Mouse (Mus musculus): ENCODE measurements at regions not wholly inside any gene's neighbourhood (a gene's known extent, or its start where the extent isn't known, plus 50 kb on each side); places are given as distances from the start of the nearest gene placed in this dataset.

DNA sequence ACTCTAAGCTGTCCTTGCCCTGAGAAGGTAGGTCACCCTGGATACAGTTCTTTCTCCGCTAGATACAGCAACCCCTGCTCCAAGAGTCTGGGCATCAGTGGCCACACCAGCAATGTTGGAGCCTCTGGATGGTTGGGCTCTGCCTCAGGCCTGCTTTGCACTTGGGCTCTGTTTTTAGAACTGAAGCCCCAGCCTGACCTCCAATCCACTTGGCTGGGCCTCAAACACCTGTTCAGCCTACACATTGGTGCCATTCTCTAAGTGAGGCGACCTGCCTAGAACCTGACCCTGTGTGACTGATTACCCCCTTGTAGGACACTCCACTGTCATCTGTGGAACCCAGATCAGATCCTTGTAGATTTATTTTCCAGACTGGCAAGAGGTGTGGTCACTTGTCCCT is 289.8 kb downstream of the Gm826 start:
- H3K27me3 ChIP-seq (replicated peaks; ENCODE audit: control insufficient read depth, insufficient read depth, low read length) = no peaks in the 10 kb centered on the region
- no peaks in the 10 kb centered on the region for H3K4me1 ChIP-seq (ENCODE audit: control insufficient read depth, insufficient read depth, low read length)
- no peaks in the 10 kb centered on the region for H3K36me3 ChIP-seq (ENCODE audit: control insufficient read depth, insufficient read depth, low read length)
- H3K4me3 ChIP-seq (ENCODE audit: low read depth, low read length) = no peak overlapping the region
- no peak overlapping the region for H3K27ac ChIP-seq (replicated peaks; ENCODE audit: low read depth, low read length)
- H3K9ac ChIP-seq (ENCODE audit: low read depth, low read length) = no peak overlapping the region
- 69% methylated on average over 2 of the region's 2 CpGs for WGBS
- DNase-seq (ENCODE audit: low spot score) = peak; percentile 40
- H3K4me2 ChIP-seq (ENCODE audit: low read depth, low read length) = no peak overlapping the region
- H3K9me3 ChIP-seq (ENCODE audit: control insufficient read depth, low read length) = no peaks in the 10 kb centered on the region
- peak; percentile 65; the same call in 1 of the 2 replicates for ATAC-seq (ENCODE audit: low read depth)

DNA sequence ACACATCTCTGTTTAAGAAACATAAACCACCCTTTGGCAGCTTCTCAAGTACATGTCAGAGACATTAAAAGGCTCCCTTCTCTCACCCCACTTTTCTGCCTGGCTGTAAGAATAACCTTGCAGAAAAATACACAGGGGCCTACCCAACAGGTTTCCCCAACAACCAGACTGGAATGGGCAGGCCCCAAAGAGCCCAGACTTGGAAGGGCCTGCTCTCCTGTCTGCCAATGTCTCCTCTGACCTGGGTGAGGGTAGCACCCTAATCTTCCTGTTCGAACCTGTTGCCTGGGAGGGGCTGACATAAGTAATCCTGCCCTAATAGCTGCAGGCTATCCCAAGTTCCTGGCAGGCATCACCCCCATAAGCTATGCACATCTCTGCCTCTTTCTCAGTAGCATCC is 304.5 kb downstream of the Gm826 start:
- Histone ChIP-seq H3K9me3 (ENCODE audit: control insufficient read depth, low read length) (no peaks in the 10 kb centered on the region), H3K4me3 (ENCODE audit: low read depth, low read length) (no peak overlapping the region), H3K4me2 (ENCODE audit: low read depth, low read length) (no peak overlapping the region), H3K27me3 (replicated peaks; ENCODE audit: control insufficient read depth, insufficient read depth, low read length) (no peaks in the 10 kb centered on the region), H3K4me1 (ENCODE audit: control insufficient read depth, insufficient read depth, low read length) (no peaks in the 10 kb centered on the region), H3K27ac (replicated peaks; ENCODE audit: low read depth, low read length) (no peak overlapping the region), H3K36me3 (ENCODE audit: control insufficient read depth, insufficient read depth, low read length) (no peaks in the 10 kb centered on the region), H3K9ac (ENCODE audit: low read depth, low read length) (no peak overlapping the region)
- WGBS = 75% methylated on average over 1 of the region's 1 CpGs
- peak; percentile 85 for DNase-seq (ENCODE audit: low spot score)
- peak; percentile 88 for ATAC-seq (ENCODE audit: low read depth)

DNA sequence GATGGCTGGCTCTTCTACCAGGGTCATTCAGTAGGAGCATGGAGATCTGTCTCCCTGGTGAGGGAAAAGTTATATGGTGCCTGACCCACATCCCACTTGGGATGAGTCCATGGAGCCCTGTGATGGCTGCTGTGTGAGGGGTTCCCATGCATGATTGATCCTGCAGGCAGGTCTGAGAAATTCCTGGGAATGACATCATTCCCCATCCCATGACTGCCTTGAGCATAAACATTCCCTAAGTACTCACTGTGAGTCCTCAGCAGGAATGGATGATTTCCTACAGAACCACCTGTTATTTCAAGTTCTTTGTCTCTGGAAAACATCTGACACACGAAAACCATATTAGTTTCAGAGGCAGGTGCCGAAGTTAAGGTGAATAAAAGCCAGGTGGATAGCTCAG is 305.5 kb downstream of the Gm826 start:
- Histone ChIP-seq H3K4me3 (ENCODE audit: low read depth, low read length) (no peak overlapping the region), H3K9ac (ENCODE audit: low read depth, low read length) (no peak overlapping the region), H3K27me3 (replicated peaks; ENCODE audit: control insufficient read depth, insufficient read depth, low read length) (no peaks in the 10 kb centered on the region), H3K4me2 (ENCODE audit: low read depth, low read length) (no peak overlapping the region), H3K27ac (replicated peaks; ENCODE audit: low read depth, low read length) (no peak overlapping the region), H3K36me3 (ENCODE audit: control insufficient read depth, insufficient read depth, low read length) (no peaks in the 10 kb centered on the region), H3K9me3 (ENCODE audit: control insufficient read depth, low read length) (no peaks in the 10 kb centered on the region), H3K4me1 (ENCODE audit: control insufficient read depth, insufficient read depth, low read length) (no peaks in the 10 kb centered on the region)
- 71% methylated on average over 2 of the region's 2 CpGs for WGBS
- ATAC-seq (ENCODE audit: low read depth) (no peak), DNase-seq (ENCODE audit: low spot score) (no peak)

DNA sequence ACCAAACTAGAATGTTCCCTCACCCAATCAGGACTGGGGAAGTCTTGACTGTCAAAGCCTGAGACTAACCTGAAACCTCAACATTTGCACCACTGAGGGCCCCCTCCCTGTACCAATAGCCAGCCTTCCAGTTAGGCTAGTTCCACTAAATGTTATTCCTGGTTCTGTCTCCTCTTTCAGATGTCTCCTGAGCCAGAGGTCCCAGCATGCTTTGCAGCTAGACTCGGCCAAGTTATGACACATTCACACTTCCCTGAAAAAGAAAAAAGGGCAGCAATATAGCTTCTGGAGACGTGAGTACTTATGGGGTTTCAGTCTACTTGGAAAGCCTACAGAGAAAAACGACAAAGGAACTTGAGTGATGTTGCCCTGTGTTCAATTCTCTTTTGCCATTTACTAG is 308.1 kb downstream of the Gm826 start:
- DNase-seq (ENCODE audit: low spot score) (no peak), ATAC-seq (ENCODE audit: low read depth) (no peak)
- Histone ChIP-seq H3K36me3 (ENCODE audit: control insufficient read depth, insufficient read depth, low read length) (no peaks in the 10 kb centered on the region), H3K4me3 (ENCODE audit: low read depth, low read length) (no peak overlapping the region), H3K9ac (ENCODE audit: low read depth, low read length) (no peak overlapping the region), H3K4me1 (ENCODE audit: control insufficient read depth, insufficient read depth, low read length) (no peaks in the 10 kb centered on the region), H3K9me3 (ENCODE audit: control insufficient read depth, low read length) (no peaks in the 10 kb centered on the region), H3K4me2 (ENCODE audit: low read depth, low read length) (no peak overlapping the region), H3K27me3 (replicated peaks; ENCODE audit: control insufficient read depth, insufficient read depth, low read length) (no peaks in the 10 kb centered on the region), H3K27ac (replicated peaks; ENCODE audit: low read depth, low read length) (no peak overlapping the region)
- WGBS = 62% methylated on average over 3 of the region's 3 CpGs

DNA sequence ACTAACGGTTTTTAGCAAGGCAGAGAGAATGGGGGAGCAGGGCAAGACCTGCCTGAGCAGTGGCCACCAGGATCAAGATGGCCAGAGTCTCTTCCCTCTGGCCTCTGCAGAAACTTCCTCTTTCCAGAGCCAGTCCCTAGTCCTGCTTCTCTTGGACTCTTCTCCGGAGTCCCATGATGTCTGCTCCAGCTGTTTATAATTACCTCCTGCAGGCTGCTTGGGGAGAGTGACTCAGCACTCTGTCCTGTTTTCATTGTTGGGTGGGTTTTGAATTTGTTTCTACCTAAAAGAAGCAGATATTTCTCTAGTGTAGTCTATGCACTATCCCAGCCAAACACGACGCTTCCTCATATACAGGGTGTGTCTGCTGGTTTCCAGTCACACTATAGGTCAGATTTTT is 312.4 kb downstream of the Gm826 start:
- peak; percentile 47; the same call in 1 of the 2 replicates for ATAC-seq (ENCODE audit: low read depth)
- Histone ChIP-seq H3K9me3 (ENCODE audit: control insufficient read depth, low read length) (no peaks in the 10 kb centered on the region), H3K4me2 (ENCODE audit: low read depth, low read length) (no peak overlapping the region), H3K4me1 (ENCODE audit: control insufficient read depth, insufficient read depth, low read length) (no peaks in the 10 kb centered on the region), H3K4me3 (ENCODE audit: low read depth, low read length) (no peak overlapping the region), H3K36me3 (ENCODE audit: control insufficient read depth, insufficient read depth, low read length) (no peaks in the 10 kb centered on the region), H3K27me3 (replicated peaks; ENCODE audit: control insufficient read depth, insufficient read depth, low read length) (no peaks in the 10 kb centered on the region), H3K9ac (ENCODE audit: low read depth, low read length) (no peak overlapping the region), H3K27ac (replicated peaks; ENCODE audit: low read depth, low read length) (no peak overlapping the region)
- peak; percentile 74 for DNase-seq (ENCODE audit: low spot score)
- WGBS = 41% methylated on average over 4 of the region's 4 CpGs

DNA sequence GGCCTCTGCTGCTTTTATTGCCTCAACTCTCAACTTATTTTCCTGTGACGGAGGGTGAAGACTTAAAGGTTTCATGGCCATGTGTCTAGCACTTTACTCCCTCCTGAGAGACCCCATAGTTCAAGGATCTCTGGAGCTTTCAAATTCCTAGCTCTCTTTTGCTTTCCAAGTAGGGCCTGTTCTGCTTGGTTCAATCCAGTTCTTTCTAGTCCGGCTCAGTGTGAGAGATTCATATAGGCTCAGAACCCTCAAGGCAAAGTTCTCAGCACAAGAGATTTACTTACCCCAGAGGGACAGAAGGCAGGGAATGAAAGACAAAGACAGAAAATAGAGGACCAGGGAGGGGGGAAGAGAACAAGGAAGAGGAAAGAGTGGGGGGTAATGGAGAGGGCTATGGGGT is 313.1 kb downstream of the Gm826 start:
- Histone ChIP-seq H3K27ac (replicated peaks; ENCODE audit: low read depth, low read length) (no peak overlapping the region), H3K4me1 (ENCODE audit: control insufficient read depth, insufficient read depth, low read length) (no peaks in the 10 kb centered on the region), H3K36me3 (ENCODE audit: control insufficient read depth, insufficient read depth, low read length) (no peaks in the 10 kb centered on the region), H3K4me2 (ENCODE audit: low read depth, low read length) (no peak overlapping the region), H3K27me3 (replicated peaks; ENCODE audit: control insufficient read depth, insufficient read depth, low read length) (no peaks in the 10 kb centered on the region), H3K9ac (ENCODE audit: low read depth, low read length) (no peak overlapping the region), H3K4me3 (ENCODE audit: low read depth, low read length) (no peak overlapping the region), H3K9me3 (ENCODE audit: control insufficient read depth, low read length) (no peaks in the 10 kb centered on the region)
- DNase-seq (ENCODE audit: low spot score) (no peak), ATAC-seq (ENCODE audit: low read depth) (no peak)
- 79% methylated on average over 2 of the region's 2 CpGs for WGBS

DNA sequence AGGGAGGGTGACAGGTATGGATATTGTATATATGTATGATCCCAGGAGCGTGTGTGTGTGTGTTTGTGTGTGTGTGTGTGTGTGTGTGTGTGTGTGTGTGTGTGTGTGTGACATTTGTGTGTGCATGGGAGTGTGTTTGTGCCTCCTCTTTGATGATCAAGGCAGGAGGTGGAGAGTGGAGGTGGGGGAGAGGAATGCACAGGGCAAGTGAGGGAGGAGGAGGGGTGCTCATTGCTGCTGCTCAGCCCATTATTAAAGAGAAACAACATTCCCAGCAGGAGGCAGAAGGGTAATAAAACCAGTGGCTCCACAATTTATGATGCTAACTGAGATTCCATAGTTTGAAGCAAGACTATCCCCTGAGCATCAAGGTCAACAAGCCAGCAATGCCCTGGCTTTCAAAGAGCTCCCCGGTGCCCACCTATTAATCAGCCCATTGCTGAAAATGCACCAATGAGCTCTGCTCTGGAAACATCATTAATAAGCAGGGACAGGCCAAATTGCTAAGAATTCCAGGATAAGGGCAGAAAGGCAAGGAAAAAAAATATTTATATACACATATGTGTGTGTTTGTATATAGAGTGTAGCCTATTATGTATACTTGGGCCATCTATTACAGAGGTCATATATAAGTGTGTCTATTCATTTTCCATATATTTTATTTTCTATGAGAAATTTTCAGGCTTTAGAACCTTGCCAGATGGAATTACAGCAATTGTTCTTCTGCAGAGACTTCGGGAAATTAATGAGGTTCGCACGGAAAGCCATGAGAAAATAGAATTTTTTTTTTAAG is 316.7 kb downstream of the Gm826 start:
- Histone ChIP-seq H3K27me3 (replicated peaks; ENCODE audit: control insufficient read depth, insufficient read depth, low read length) (no peaks in the 10 kb centered on the region), H3K9ac (ENCODE audit: low read depth, low read length) (no peak overlapping the region), H3K9me3 (ENCODE audit: control insufficient read depth, low read length) (no peaks in the 10 kb centered on the region), H3K27ac (replicated peaks; ENCODE audit: low read depth, low read length) (no peak overlapping the region), H3K4me3 (ENCODE audit: low read depth, low read length) (no peak overlapping the region), H3K36me3 (ENCODE audit: control insufficient read depth, insufficient read depth, low read length) (no peaks in the 10 kb centered on the region), H3K4me2 (ENCODE audit: low read depth, low read length) (no peak overlapping the region), H3K4me1 (ENCODE audit: control insufficient read depth, insufficient read depth, low read length) (no peaks in the 10 kb centered on the region)
- 73% methylated on average over 5 of the region's 5 CpGs for WGBS
- DNase-seq (ENCODE audit: low spot score) = no peak
- no peak for ATAC-seq (ENCODE audit: low read depth)

DNA sequence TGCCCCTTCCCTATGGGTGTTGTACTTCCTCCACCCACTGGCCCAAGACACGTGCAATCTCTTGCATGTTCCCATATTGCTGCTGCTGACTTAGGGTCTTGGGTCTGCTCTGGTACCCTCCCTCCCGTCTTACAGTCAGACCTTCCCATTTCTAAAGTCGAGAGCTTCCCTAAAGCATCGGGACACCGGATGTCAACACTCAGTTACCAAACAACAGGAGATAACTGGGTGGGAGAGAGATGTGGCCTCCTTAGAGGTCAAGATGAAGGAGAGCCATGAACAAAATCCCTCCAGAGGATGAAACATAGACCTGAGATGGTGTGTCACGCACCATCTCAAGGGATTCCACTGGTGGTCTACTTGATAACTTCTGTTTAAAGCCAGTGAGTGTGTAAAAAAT is 322.5 kb downstream of the Gm826 start:
- Histone ChIP-seq H3K9me3 (ENCODE audit: control insufficient read depth, low read length) (no peaks in the 10 kb centered on the region), H3K4me3 (ENCODE audit: low read depth, low read length) (no peak overlapping the region), H3K4me1 (ENCODE audit: control insufficient read depth, insufficient read depth, low read length) (no peaks in the 10 kb centered on the region), H3K4me2 (ENCODE audit: low read depth, low read length) (no peak overlapping the region), H3K27me3 (replicated peaks; ENCODE audit: control insufficient read depth, insufficient read depth, low read length) (no peaks in the 10 kb centered on the region), H3K9ac (ENCODE audit: low read depth, low read length) (no peak overlapping the region), H3K36me3 (ENCODE audit: control insufficient read depth, insufficient read depth, low read length) (no peaks in the 10 kb centered on the region), H3K27ac (replicated peaks; ENCODE audit: low read depth, low read length) (no peak overlapping the region)
- 85% methylated on average over 6 of the region's 6 CpGs for WGBS
- ATAC-seq (ENCODE audit: low read depth) (no peak), DNase-seq (ENCODE audit: low spot score) (no peak)

DNA sequence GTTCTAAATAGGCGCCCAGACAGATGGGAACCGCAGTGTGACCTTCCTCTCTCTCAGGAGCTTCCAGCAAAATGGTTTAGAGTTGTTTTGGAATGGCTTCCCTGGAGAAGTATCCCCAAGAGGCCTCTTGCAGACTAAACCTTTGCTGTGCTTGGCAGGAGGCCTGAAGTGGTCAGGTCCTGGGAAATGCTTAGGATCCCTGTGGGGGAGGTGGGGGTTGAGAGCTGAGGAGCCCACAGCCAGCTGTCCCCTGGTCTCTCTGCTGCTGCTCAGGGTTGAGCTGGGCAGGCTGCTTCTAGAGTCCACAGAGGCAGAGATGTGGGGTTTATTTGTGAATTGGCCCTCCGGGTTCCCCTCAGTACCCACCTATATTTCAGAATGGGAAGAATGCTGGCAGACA is 331.3 kb downstream of the Gm826 start:
- DNase-seq (ENCODE audit: low spot score) (peak; percentile 56), ATAC-seq (ENCODE audit: low read depth) (peak; percentile 37; the same call in 1 of the 2 replicates)
- 51% methylated on average over 3 of the region's 3 CpGs for WGBS
- Histone ChIP-seq H3K36me3 (ENCODE audit: control insufficient read depth, insufficient read depth, low read length) (no peaks in the 10 kb centered on the region), H3K4me3 (ENCODE audit: low read depth, low read length) (no peak overlapping the region), H3K9ac (ENCODE audit: low read depth, low read length) (no peak overlapping the region), H3K4me1 (ENCODE audit: control insufficient read depth, insufficient read depth, low read length) (no peaks in the 10 kb centered on the region), H3K27ac (replicated peaks; ENCODE audit: low read depth, low read length) (no peak overlapping the region), H3K27me3 (replicated peaks; ENCODE audit: control insufficient read depth, insufficient read depth, low read length) (no peaks in the 10 kb centered on the region), H3K4me2 (ENCODE audit: low read depth, low read length) (no peak overlapping the region), H3K9me3 (ENCODE audit: control insufficient read depth, low read length) (no peaks in the 10 kb centered on the region)
